Mouse (Mus musculus) cerebellum, postnatal 25 days (tissue): ENCODE measurements around the gene Ankrd55.
"Not testable (repeated sequence)": the region's sequence is repeated elsewhere in the genome, so short reads cannot be mapped to it uniquely, and the experiment has no call there.

Experiments
- DNase-seq, 2 experiments: peaks; one replicate each; pipeline ENCODE4 v3.0.0; 2021; ENCODE audit warnings: mixed read lengths in 2 of 2

Ankrd55 gene

GRCm38 (mm10) chr13:112416410-112417162 is 128.3 kb downstream of the Ankrd55 start:
- DNase-seq = no peak

- no peak for DNase-seq
Observed at GRCm38 (mm10) chr13:112417163-112417523, 128.9 kb downstream of the Ankrd55 start.

GRCm38 (mm10) chr13:112417861-112418423 is 129.7 kb downstream of the Ankrd55 start:
- DNase-seq = no peak

GRCm38 (mm10) chr13:112418595-112418994 is 130.3 kb downstream of the Ankrd55 start:
- no peak for DNase-seq

- no peak for DNase-seq
Observed at GRCm38 (mm10) chr13:112424212-112424611, 136.0 kb downstream of the Ankrd55 start.

GRCm38 (mm10) chr13:112424635-112425034 is 136.4 kb downstream of the Ankrd55 start:
- no peak for DNase-seq

- no peak for DNase-seq
Observed at GRCm38 (mm10) chr13:112425181-112425654, 137.0 kb downstream of the Ankrd55 start.

- no peak for DNase-seq
Observed at GRCm38 (mm10) chr13:112426265-112427135, 138.2 kb downstream of the Ankrd55 start.

GRCm38 (mm10) chr13:112427136-112427470 is 138.9 kb downstream of the Ankrd55 start:
- DNase-seq = not testable (repeated sequence)

GRCm38 (mm10) chr13:112427521-112427920 is 139.3 kb downstream of the Ankrd55 start:
- no peak for DNase-seq

- DNase-seq = no peak
Observed at GRCm38 (mm10) chr13:112433271-112433670, 145.0 kb downstream of the Ankrd55 start.
